Mouse (Mus musculus): ENCODE measurements around the gene Ooep. TPM values are rescaled to one million over a fixed set of nuclear protein-coding genes. Genes with fewer than 3 reads are reported as not detected.

Gene Ooep
- total RNA-seq (2015; ENCODE audit: low replicate concordance) (not detected in 2 replicates), total RNA-seq (2017; ENCODE audit: low replicate concordance) (not detected in 2 replicates)

- no peak for ATAC-seq (replicated peaks; ENCODE audit: low FRiP score, poor library complexity, severe bottlenecking)
Measured at GRCm38 (mm10) chr9:78378113-78378785, at the start of gene Ooep. Ooep (minus strand) TSS chr9:78378725.

GRCm38 (mm10) chr9:78428185-78428584 is 49.7 kb upstream of the Ooep start:
- no peak for ATAC-seq (replicated peaks; ENCODE audit: low FRiP score, poor library complexity, severe bottlenecking)

GRCm38 (mm10) chr9:78427362-78427781 is 48.8 kb upstream of the Ooep start:
- ATAC-seq (replicated peaks; ENCODE audit: low FRiP score, poor library complexity, severe bottlenecking), result no peak

DNA sequence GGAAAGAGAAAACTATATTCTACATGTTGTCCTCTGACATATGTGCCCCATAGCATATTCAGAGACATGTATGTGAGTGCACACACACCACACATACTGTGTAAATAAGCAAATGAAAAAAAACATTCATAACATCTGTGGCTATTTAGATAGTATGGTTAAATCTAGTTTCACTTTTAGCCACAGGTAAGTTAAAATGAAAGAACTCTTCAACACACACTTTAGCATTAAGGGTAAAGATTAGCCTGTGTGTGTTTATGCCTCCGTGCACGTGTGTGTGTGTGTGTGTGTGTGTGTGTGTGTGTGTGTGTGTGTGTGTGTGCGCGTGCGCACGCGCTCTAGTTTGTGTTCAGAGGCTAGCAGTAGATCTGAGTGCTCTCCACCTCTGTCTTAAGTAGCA is 23.1 kb upstream of the Ooep start:
- ATAC-seq (replicated peaks; ENCODE audit: low FRiP score, poor library complexity, severe bottlenecking), result no peak

- no peak for ATAC-seq (replicated peaks; ENCODE audit: low FRiP score, poor library complexity, severe bottlenecking)
Measured at GRCm38 (mm10) chr9:78400570-78400969, 22.0 kb upstream of the Ooep start.

GRCm38 (mm10) chr9:78396517-78396916 is 18.0 kb upstream of the Ooep start:
- ATAC-seq (replicated peaks; ENCODE audit: low FRiP score, poor library complexity, severe bottlenecking), result no peak

DNA sequence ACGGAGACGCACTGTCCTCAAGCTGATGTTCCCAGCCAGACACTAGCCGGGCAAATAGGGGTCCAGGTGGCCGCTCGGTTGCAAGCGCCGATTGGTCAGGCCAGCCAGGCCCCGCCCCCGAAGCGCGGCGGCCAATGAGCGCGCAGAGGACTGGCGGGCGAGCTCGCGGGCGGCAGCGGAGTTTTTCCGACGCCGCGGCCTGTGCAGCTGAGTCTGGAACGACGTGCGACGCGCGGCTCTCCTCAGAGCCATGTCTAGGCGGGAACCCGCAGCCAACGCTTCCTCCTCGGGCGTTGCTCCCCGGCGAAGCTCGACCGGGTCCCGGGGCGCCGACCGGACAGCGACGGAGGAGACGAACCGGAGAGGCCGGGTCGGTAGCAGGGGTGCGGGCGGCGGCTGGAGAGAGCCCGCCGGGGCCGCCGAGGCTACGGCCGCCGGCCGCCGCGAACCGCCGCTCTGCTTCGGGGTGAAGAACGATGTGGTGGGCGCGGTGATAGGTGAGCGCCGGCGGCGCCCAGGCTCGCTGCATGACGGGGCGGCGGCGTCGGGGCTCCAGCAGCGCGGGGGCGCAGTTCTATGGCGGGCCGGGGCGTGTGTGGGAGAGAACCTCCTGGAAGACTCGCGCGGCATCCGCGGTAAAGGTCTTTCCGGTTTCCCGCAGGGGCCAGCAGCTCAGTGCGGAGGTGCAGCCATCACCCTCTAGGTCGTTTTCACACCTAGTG is 17.3 kb upstream of the Ooep start, which contains the start of gene Ddx43:
Gene Ddx43, plus strand, starts transcription at position 148 of the 722 bp plus-strand sequence.
- no peak for ATAC-seq (replicated peaks; ENCODE audit: low FRiP score, poor library complexity, severe bottlenecking)

DNA sequence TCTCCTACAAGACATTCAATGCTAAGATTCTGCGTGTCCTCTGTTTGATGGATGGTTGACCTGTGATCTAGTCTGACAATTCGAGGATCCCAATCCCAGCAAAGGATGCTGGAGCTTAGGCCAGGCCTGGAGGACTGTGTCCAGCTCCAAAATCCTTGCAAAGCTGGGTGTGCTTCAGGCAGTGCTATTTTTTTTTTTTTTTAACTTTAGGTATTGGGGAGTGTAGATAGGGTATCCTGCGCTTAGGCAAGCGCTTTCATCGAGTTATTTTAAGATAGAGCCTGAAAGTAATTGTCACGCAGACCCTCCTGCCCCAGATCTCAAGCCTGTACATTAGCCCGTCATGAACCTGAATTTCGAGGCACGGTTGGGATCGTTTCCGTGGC is 16.7 kb upstream of the Ooep start:
- no peak for ATAC-seq (replicated peaks; ENCODE audit: low FRiP score, poor library complexity, severe bottlenecking)

GRCm38 (mm10) chr9:78394602-78395001 is 16.1 kb upstream of the Ooep start:
- ATAC-seq (replicated peaks; ENCODE audit: low FRiP score, poor library complexity, severe bottlenecking), result no peak

DNA sequence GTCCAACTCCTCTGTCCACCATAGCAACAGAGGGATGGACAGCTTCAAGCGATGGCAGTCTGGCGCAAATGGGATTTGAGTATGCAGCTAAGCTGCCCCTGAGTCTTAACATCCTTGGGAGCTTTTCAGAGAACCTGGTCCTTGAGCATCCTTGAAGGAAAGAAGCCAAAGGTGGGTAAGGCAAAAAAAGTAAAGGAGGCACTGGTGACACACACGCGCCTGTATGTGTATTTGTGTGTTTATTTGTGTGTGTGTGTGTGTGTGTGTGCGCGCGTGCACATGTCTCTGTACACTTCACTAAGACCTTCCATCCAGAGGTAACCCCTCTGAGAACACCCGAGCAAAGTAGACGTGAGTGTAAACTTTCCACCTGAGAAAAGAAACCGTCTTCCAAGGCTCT is 15.2 kb upstream of the Ooep start:
- no peak for ATAC-seq (replicated peaks; ENCODE audit: low FRiP score, poor library complexity, severe bottlenecking)

- no peak for ATAC-seq (replicated peaks; ENCODE audit: low FRiP score, poor library complexity, severe bottlenecking)
Measured at GRCm38 (mm10) chr9:78389981-78390380, 11.5 kb upstream of the Ooep start.

DNA sequence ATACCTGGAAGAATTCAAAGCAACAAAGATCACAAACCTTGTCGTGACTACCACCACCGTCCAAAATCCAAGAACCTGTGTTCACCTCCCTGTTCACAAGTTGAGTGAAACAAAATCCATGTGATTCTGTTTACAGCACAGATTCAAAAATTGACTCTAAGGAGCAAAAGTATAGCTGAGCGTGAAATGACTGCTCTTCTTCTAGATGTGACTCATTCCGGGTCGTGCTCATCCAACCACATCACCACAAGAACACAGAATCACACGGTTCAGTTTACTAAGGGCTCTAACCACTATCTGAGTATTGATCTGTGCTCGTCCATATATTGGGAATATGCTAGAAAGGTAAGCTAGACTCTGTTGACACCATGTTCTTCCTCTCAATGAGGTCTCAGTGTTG is 8.4 kb upstream of the Ooep start:
- ATAC-seq (replicated peaks; ENCODE audit: low FRiP score, poor library complexity, severe bottlenecking), result no peak

GRCm38 (mm10) chr9:78385893-78386292 is 7.4 kb upstream of the Ooep start:
- ATAC-seq (replicated peaks; ENCODE audit: low FRiP score, poor library complexity, severe bottlenecking), result no peak

- ATAC-seq (replicated peaks; ENCODE audit: low FRiP score, poor library complexity, severe bottlenecking), result no peak
Measured at GRCm38 (mm10) chr9:78377546-78377945, 979 bp downstream of the Ooep start.

- no peak for ATAC-seq (replicated peaks; ENCODE audit: low FRiP score, poor library complexity, severe bottlenecking)
Measured at GRCm38 (mm10) chr9:78375486-78375885, 3.0 kb downstream of the Ooep start.

- ATAC-seq (replicated peaks; ENCODE audit: low FRiP score, poor library complexity, severe bottlenecking), result no peak
Measured at GRCm38 (mm10) chr9:78374885-78375389, 3.6 kb downstream of the Ooep start.

- ATAC-seq (replicated peaks; ENCODE audit: low FRiP score, poor library complexity, severe bottlenecking), result no peak
Measured at GRCm38 (mm10) chr9:78374397-78374796, 4.1 kb downstream of the Ooep start.

- no peak for ATAC-seq (replicated peaks; ENCODE audit: low FRiP score, poor library complexity, severe bottlenecking)
Measured at GRCm38 (mm10) chr9:78372827-78373504, 5.6 kb downstream of the Ooep start.

- no peak for ATAC-seq (replicated peaks; ENCODE audit: low FRiP score, poor library complexity, severe bottlenecking)
Measured at GRCm38 (mm10) chr9:78371441-78371840, 7.1 kb downstream of the Ooep start.

DNA sequence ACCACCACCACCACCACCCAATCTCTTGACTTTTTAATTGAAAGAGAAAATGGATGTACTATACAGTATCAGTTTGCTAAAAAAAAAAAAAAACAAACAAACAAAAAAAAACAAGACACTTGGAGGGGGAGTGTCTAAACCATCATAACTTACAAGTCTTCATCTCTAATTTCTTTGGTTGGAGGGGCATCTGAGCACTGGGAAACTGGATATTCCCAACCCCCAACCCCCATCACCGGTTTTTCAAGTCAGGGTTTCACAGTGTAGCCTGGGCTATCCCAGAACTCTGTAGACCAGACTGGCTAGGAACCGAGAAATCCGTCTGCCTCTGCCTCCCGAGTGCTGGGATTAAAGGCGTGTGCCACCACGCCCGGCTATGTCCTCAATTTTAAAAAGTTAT is 8.7 kb downstream of the Ooep start:
- ATAC-seq (replicated peaks; ENCODE audit: low FRiP score, poor library complexity, severe bottlenecking), result no peak

DNA sequence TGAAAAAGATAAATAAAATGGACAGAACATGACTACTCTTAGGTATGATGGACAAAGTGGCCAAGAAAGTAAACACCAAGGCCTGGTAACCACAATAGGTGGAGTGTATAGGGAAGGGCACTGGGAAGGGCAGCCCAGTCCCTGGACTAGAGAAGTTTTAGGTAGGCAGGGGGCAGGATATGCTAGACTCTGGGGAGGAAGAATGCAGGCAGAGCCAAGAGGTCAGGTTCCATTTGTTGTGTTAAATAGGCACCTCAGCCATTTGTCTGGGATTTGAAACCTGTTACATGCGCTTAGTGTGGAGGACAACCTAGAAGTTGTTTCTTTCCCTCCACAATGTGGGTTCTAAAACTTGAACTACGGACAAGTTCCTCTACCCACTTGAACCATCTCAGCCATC is 9.2 kb downstream of the Ooep start:
- no peak for ATAC-seq (replicated peaks; ENCODE audit: low FRiP score, poor library complexity, severe bottlenecking)
